8 mouse cellular contexts compared by ENCODE assay signal in the genomic region with DNA sequence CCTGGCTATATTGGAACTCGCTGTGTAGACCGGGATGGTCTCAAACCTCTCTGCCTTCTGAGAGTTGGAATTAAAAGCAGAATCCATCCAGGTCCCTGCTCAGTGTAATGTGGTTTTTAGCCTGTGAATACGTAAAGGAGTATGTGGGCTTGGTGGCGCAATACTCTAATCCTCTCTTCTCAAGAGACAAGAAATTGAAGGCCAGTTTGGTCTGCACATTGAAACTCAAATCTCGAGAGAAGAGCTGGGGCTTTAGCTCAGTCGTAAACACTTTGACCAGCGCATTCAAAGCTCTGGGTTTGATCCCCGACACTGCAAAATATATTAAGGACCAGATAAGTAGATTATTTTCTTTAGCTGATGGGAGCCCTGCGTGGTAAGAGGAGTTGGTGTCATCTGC. TPM values are rescaled to one million over a fixed set of nuclear protein-coding genes. Genes with fewer than 3 reads are reported as not detected.
DNase-seq lines count a peak whose midpoint lies in the region; ATAC-seq and TF ChIP-seq lines count a peak whose summit lies in the region.

No protein-coding gene starts in this region.

- WGBS in heart, postnatal 0 days: 8% methylated on average over 9 of the region's 9 CpGs
- WGBS in hindbrain, embryonic 10.5 days: 15% methylated on average over 9 of the region's 9 CpGs
- WGBS in midbrain, embryonic 11.5 days: 11% methylated on average over 9 of the region's 9 CpGs

- peak overlapping the region; percentile 78 for H3K9ac ChIP-seq in heart, postnatal 0 days (replicated peaks; ENCODE audit: low read depth, low read length)
- H3K9ac ChIP-seq in MEL (ENCODE audit: control insufficient read depth, low read depth, low read length, poor library complexity, severe bottlenecking): peak overlapping the region; percentile 88
- peak overlapping the region; percentile 74 for H3K9ac ChIP-seq in midbrain, embryonic 11.5 days (ENCODE audit: low read length)

- H3K27ac ChIP-seq in heart, postnatal 0 days (ENCODE audit: low read depth): peak overlapping the region; percentile 76
- peak overlapping the region; percentile 95 for H3K27ac ChIP-seq in MEL (ENCODE audit: control insufficient read depth, low read depth, low read length)
- H3K27ac ChIP-seq in hindbrain, embryonic 10.5 days: peak overlapping the region; percentile 88
- H3K27ac ChIP-seq in midbrain, embryonic 11.5 days (ENCODE audit: low read depth, low read length): peak overlapping the region; percentile 10; the same call in 1 of the 2 replicates

- H3K9me3 ChIP-seq in heart, postnatal 0 days (replicated peaks; ENCODE audit: control insufficient read depth, low read length): no peaks in the 10 kb centered on the region
- no peaks in the 10 kb centered on the region for H3K9me3 ChIP-seq in MEL (replicated peaks; ENCODE audit: insufficient read depth, low read length)
- H3K9me3 ChIP-seq in hindbrain, embryonic 10.5 days: no peaks in the 10 kb centered on the region
- H3K9me3 ChIP-seq in midbrain, embryonic 11.5 days (ENCODE audit: control insufficient read depth, low read length): no peaks in the 10 kb centered on the region

- peaks cover 11% of the 10 kb centered on the region for H3K79me2 ChIP-seq in MEL (ENCODE audit: control insufficient read depth, insufficient read depth, low read length, poor library complexity)

- TF ChIP-seq RAD21 in MEL (IDR thresholded peaks at IDR 0.05; ENCODE audit: low read depth, low read length): no peak

- H3K27me3 ChIP-seq in heart, postnatal 0 days (ENCODE audit: control insufficient read depth, insufficient read depth, low read length): no peaks in the 10 kb centered on the region
- H3K27me3 ChIP-seq in MEL (ENCODE audit: control insufficient read depth in 1 of 2, insufficient read depth in 2 of 2, low read length in 2 of 2): no peaks in the 10 kb centered on the region
- H3K27me3 ChIP-seq in hindbrain, embryonic 10.5 days (ENCODE audit: insufficient read depth, poor library complexity, severe bottlenecking): no peaks in the 10 kb centered on the region
- H3K27me3 ChIP-seq in midbrain, embryonic 11.5 days (ENCODE audit: control insufficient read depth, insufficient read depth, low read length): no peaks in the 10 kb centered on the region

- intact Hi-C loops in heart, postnatal 10 days (cut with DNase I): no loop called here
- intact Hi-C loops in gastrocnemius, postnatal 36 days (cut with DNase I): no loop called here

- H3K4me1 ChIP-seq in heart, postnatal 0 days (ENCODE audit: control insufficient read depth, insufficient read depth): peaks cover 16% of the 10 kb centered on the region
- H3K4me1 ChIP-seq in MEL (ENCODE audit: control insufficient read depth in 1 of 2, insufficient read depth in 2 of 2, low read length in 2 of 2): peaks cover 4 to 15% of the 10 kb centered on the region in 2 experiments; a peak in 2 of 4 replicates
- peaks cover 22% of the 10 kb centered on the region for H3K4me1 ChIP-seq in hindbrain, embryonic 10.5 days (replicated peaks)
- H3K4me1 ChIP-seq in midbrain, embryonic 11.5 days (ENCODE audit: control insufficient read depth, insufficient read depth, low read length): peaks cover 17% of the 10 kb centered on the region

- peak overlapping the region; percentile 80 for H3K4me3 ChIP-seq in heart, postnatal 0 days (ENCODE audit: low read depth, low read length)
- H3K4me3 ChIP-seq in MEL (ENCODE audit: control insufficient read depth in 1 of 2, insufficient read depth in 1 of 2, low read depth in 2 of 2, low read length in 2 of 2): peak overlapping the region; percentile 92 to 94
- peak overlapping the region; percentile 79 for H3K4me3 ChIP-seq in hindbrain, embryonic 10.5 days
- peak overlapping the region; percentile 60 for H3K4me3 ChIP-seq in midbrain, embryonic 11.5 days (ENCODE audit: low read depth, low read length)

- 0 out of 4 replicates have a peak, but pooled peaks of 1 of the 2 experiments have one; percentile 5 for TF ChIP-seq POLR2A in MEL (IDR thresholded peaks at IDR 0.05; ENCODE audit: control insufficient read depth in 1 of 2, insufficient read depth in 1 of 2, low read depth in 1 of 2, low read length in 2 of 2, poor library complexity in 1 of 2)

- no peak for TF ChIP-seq CTCF in heart, postnatal 0 days (IDR thresholded peaks at IDR 0.05; ENCODE audit: low read depth)
- TF ChIP-seq CTCF in MEL (IDR thresholded peaks at IDR 0.05 in 2 of 3, conservative IDR thresholded peaks at IDR 0.05 in 1 of 3; ENCODE audit: control insufficient read depth in 1 of 3, insufficient read depth in 1 of 3, low read depth in 2 of 3, low read length in 3 of 3, poor library complexity in 1 of 3, severe bottlenecking in 1 of 3): no peak

- peak overlapping the region; percentile 72 for H3K4me2 ChIP-seq in heart, postnatal 0 days (ENCODE audit: low read depth, low read length)
- peak overlapping the region; percentile 81 for H3K4me2 ChIP-seq in midbrain, embryonic 11.5 days

- peaks cover 32% of the 10 kb centered on the region for H3K36me3 ChIP-seq in heart, postnatal 0 days (replicated peaks; ENCODE audit: control insufficient read depth, insufficient read depth, low read length)
- H3K36me3 ChIP-seq in MEL (ENCODE audit: control insufficient read depth in 1 of 2, insufficient read depth in 2 of 2, low read length in 2 of 2): peaks cover 0 to 3% of the 10 kb centered on the region in 2 experiments; a peak in 2 of 4 replicates
- peaks cover 57% of the 10 kb centered on the region for H3K36me3 ChIP-seq in hindbrain, embryonic 10.5 days
- H3K36me3 ChIP-seq in midbrain, embryonic 11.5 days (ENCODE audit: control insufficient read depth, insufficient read depth, low read length): no peaks in the 10 kb centered on the region

- ATAC-seq in heart, postnatal 0 days (ENCODE audit: insufficient read depth, low read depth): no peak
- 0 out of 2 replicates have a peak, but pooled peaks have one; percentile 1 for ATAC-seq in midbrain, embryonic 11.5 days (ENCODE audit: low FRiP score)

- DNase-seq in heart, postnatal 0 days (ENCODE audit: low spot score): peak; percentile 27
- DNase-seq in heart, postnatal 10 days: no peak
- DNase-seq in MEL (ENCODE audit: low read depth, low spot score): no peak
- no peak for DNase-seq in hindbrain, embryonic 10.5 days (ENCODE audit: low spot score)
- DNase-seq in midbrain, embryonic 11.5 days (ENCODE audit: low spot score, missing footprints): no peak
- no peak for DNase-seq in cerebellum, postnatal 4 days (ENCODE audit: low spot score in 2 of 2)
- no peak for DNase-seq in gastrocnemius, postnatal 36 days
- no peak for DNase-seq in adrenal gland, adult 18-20 months (ENCODE audit: low spot score in 2 of 2)

- no peak for TF ChIP-seq EP300 in heart, postnatal 0 days (IDR thresholded peaks at IDR 0.05; ENCODE audit: low read depth)
- TF ChIP-seq EP300 in MEL (IDR thresholded peaks at IDR 0.05; ENCODE audit: low read depth in 1 of 2, low read length in 2 of 2): no peak

RNA-seq across cellular contexts. Expression of gene Mef2b, which starts 0.5 kb away (rescaled TPM):
- not detected in 2 replicates for total RNA-seq in heart, postnatal 0 days (2014; rRNA removed; ENCODE audit: low replicate concordance)
- 0.20 TPM in 1 of 2 replicates, not detected in the other for polyA plus RNA-seq in heart, postnatal 0 days (2015; fragmentation: Nextera tagmentation; extraction: Ambion mirVana)
- under 1 TPM; 0.38 to 0.45 TPM for total RNA-seq in heart, postnatal 10 days (2021)
- 2.0 and 2.5 TPM in 2 replicates for total RNA-seq in MEL (2012; rRNA removed)
- polyA plus RNA-seq in MEL (2012; ENCODE audit: insufficient read depth in 1 of 2, insufficient read length in 2 of 2, low read depth in 1 of 2, low replicate concordance in 2 of 2, missing spikeins in 1 of 2): 1 to 10 TPM in 1 of 2 experiments, not detected in 1; 6.5 TPM
- polyA plus RNA-seq in hindbrain, embryonic 10.5 days (2016; fragmentation: Nextera tagmentation; extraction: Ambion mirVana): 0.58 and 0.76 TPM in 2 replicates
- 0.23 and 0.40 TPM in 2 replicates for polyA plus RNA-seq in midbrain, embryonic 11.5 days (2014; fragmentation: Nextera tagmentation; extraction: Ambion mirVana)
- under 1 TPM; 0.28 to 0.32 TPM for total RNA-seq in gastrocnemius, postnatal 36 days (2021)
- total RNA-seq in adrenal gland, adult 18-20 months (2021): under 1 TPM; 0.48 to 0.99 TPM

RNA-seq across cellular contexts. Expression of gene Borcs8, which starts 0.7 kb away (rescaled TPM):
- 34.3 and 68.4 TPM in 2 replicates for total RNA-seq in heart, postnatal 0 days (2014; rRNA removed; ENCODE audit: low replicate concordance)
- polyA plus RNA-seq in heart, postnatal 0 days (2015; fragmentation: Nextera tagmentation; extraction: Ambion mirVana): 32.1 and 34.5 TPM in 2 replicates
- total RNA-seq in heart, postnatal 10 days (2021): 10 to 100 TPM; 30.3 TPM
- 49.5 and 62.8 TPM in 2 replicates for total RNA-seq in MEL (2012; rRNA removed)
- polyA plus RNA-seq in MEL (2012; ENCODE audit: insufficient read depth in 1 of 2, insufficient read length in 2 of 2, low read depth in 1 of 2, low replicate concordance in 2 of 2, missing spikeins in 1 of 2): 10 to 100 TPM in 1 of 2 experiments, not detected in 1; 73.0 TPM
- 46.9 and 48.3 TPM in 2 replicates for polyA plus RNA-seq in hindbrain, embryonic 10.5 days (2016; fragmentation: Nextera tagmentation; extraction: Ambion mirVana)
- 37.4 and 41.3 TPM in 2 replicates for polyA plus RNA-seq in midbrain, embryonic 11.5 days (2014; fragmentation: Nextera tagmentation; extraction: Ambion mirVana)
- 10 to 100 TPM; 14.2 to 16.3 TPM for total RNA-seq in gastrocnemius, postnatal 36 days (2021)
- 10 to 100 TPM; 54.8 to 59.2 TPM for total RNA-seq in adrenal gland, adult 18-20 months (2021)

RNA-seq across cellular contexts. Expression of gene Rfxank, which starts 1.0 kb away (rescaled TPM):
- 29.4 and 48.4 TPM in 2 replicates for total RNA-seq in heart, postnatal 0 days (2014; rRNA removed; ENCODE audit: low replicate concordance)
- 22.5 and 23.9 TPM in 2 replicates for polyA plus RNA-seq in heart, postnatal 0 days (2015; fragmentation: Nextera tagmentation; extraction: Ambion mirVana)
- total RNA-seq in heart, postnatal 10 days (2021): 10 to 100 TPM; 20.7 to 22.4 TPM
- 5.0 and 5.5 TPM in 2 replicates for total RNA-seq in MEL (2012; rRNA removed)
- 1 to 10 TPM in 1 of 2 experiments, not detected in 1; 7.2 TPM for polyA plus RNA-seq in MEL (2012; ENCODE audit: insufficient read depth in 1 of 2, insufficient read length in 2 of 2, low read depth in 1 of 2, low replicate concordance in 2 of 2, missing spikeins in 1 of 2)
- polyA plus RNA-seq in hindbrain, embryonic 10.5 days (2016; fragmentation: Nextera tagmentation; extraction: Ambion mirVana): 19.5 and 20.6 TPM in 2 replicates
- 10.8 and 11.7 TPM in 2 replicates for polyA plus RNA-seq in midbrain, embryonic 11.5 days (2014; fragmentation: Nextera tagmentation; extraction: Ambion mirVana)
- total RNA-seq in gastrocnemius, postnatal 36 days (2021): 1 to 10 TPM; 6.2 to 9.3 TPM
- total RNA-seq in adrenal gland, adult 18-20 months (2021): 10 to 100 TPM; 13.0 to 17.4 TPM

RNA-seq across cellular contexts. Expression of gene Nr2c2ap, which starts 8.8 kb away (rescaled TPM):
- 2.9 and 10.3 TPM in 2 replicates for total RNA-seq in heart, postnatal 0 days (2014; rRNA removed; ENCODE audit: low replicate concordance)
- polyA plus RNA-seq in heart, postnatal 0 days (2015; fragmentation: Nextera tagmentation; extraction: Ambion mirVana): 29.2 and 32.5 TPM in 2 replicates
- 10 to 100 TPM; 10.9 to 12.8 TPM for total RNA-seq in heart, postnatal 10 days (2021)
- 20.8 and 24.6 TPM in 2 replicates for total RNA-seq in MEL (2012; rRNA removed)
- 10 to 100 TPM in 1 of 2 experiments, not detected in 1; 55.7 TPM for polyA plus RNA-seq in MEL (2012; ENCODE audit: insufficient read depth in 1 of 2, insufficient read length in 2 of 2, low read depth in 1 of 2, low replicate concordance in 2 of 2, missing spikeins in 1 of 2)
- 37.0 and 38.0 TPM in 2 replicates for polyA plus RNA-seq in hindbrain, embryonic 10.5 days (2016; fragmentation: Nextera tagmentation; extraction: Ambion mirVana)
- polyA plus RNA-seq in midbrain, embryonic 11.5 days (2014; fragmentation: Nextera tagmentation; extraction: Ambion mirVana): 14.3 and 16.9 TPM in 2 replicates
- total RNA-seq in gastrocnemius, postnatal 36 days (2021): 1 to 10 TPM; 4.3 to 4.6 TPM
- total RNA-seq in adrenal gland, adult 18-20 months (2021): 10 to 100 TPM; 19.0 to 24.0 TPM

RNA-seq across cellular contexts. Expression of gene Ncan, which starts 19.3 kb away (rescaled TPM):
- total RNA-seq in heart, postnatal 0 days (2014; rRNA removed; ENCODE audit: low replicate concordance): 0.35 TPM in 1 of 2 replicates, not detected in the other
- polyA plus RNA-seq in heart, postnatal 0 days (2015; fragmentation: Nextera tagmentation; extraction: Ambion mirVana): 0.10 and 0.12 TPM in 2 replicates
- total RNA-seq in heart, postnatal 10 days (2021): under 1 TPM in 1 of 2 experiments, not detected in 1; 0.19 TPM
- total RNA-seq in MEL (2012; rRNA removed): not detected in 2 replicates
- polyA plus RNA-seq in MEL (2012; ENCODE audit: insufficient read depth in 1 of 2, insufficient read length in 2 of 2, low read depth in 1 of 2, low replicate concordance in 2 of 2, missing spikeins in 1 of 2): not detected
- polyA plus RNA-seq in hindbrain, embryonic 10.5 days (2016; fragmentation: Nextera tagmentation; extraction: Ambion mirVana): 20.2 and 67.1 TPM in 2 replicates
- 47.2 and 52.4 TPM in 2 replicates for polyA plus RNA-seq in midbrain, embryonic 11.5 days (2014; fragmentation: Nextera tagmentation; extraction: Ambion mirVana)
- total RNA-seq in gastrocnemius, postnatal 36 days (2021): not detected
- total RNA-seq in adrenal gland, adult 18-20 months (2021): 1 to 10 TPM in 1 of 2 experiments, under 1 TPM in 1; 0.13 to 2.6 TPM

Comparison
In these comparisons a context has a peak if more than half of its experiments do, and no peak if none do; other contexts are left out.
1. H3K27ac ChIP-seq: peak in every context shown above with its lines; median percentile 95 in MEL; 88 in hindbrain, embryonic 10.5 days; 76 in heart, postnatal 0 days; 10 in midbrain, embryonic 11.5 days.